Mouse (Mus musculus) brain, adult 2 months (tissue): ENCODE measurements at regions not wholly inside any gene's neighbourhood (a gene's known extent, or its start where the extent isn't known, plus 50 kb on each side); places are given as distances from the start of the nearest gene placed in this dataset.

Source experiments
- DNase-seq: peaks from one replicate; pipeline ENCODE4 v3.0.0; 2011; ENCODE audit warnings: low read depth, low spot score

DNA sequence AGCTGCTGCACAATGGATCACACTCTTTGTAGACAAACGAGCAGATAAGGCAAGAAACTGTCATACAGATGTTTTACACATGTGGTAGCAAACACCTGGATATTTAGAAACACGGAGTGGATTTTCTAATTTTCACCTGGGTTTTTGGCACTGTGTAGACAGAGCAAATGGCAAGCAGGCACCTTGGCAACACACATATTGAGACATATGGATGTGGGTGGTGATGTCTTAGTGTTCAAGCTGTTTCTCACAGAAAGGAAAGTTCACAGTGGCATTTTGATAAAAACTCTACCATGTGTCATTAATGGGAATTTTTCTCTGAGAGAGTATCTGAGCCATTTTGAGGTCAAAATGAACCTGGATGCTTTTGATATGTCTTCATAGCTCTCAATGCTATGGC is 417.9 kb upstream of the Megf9 start:
- peak; percentile 81 for DNase-seq

DNA sequence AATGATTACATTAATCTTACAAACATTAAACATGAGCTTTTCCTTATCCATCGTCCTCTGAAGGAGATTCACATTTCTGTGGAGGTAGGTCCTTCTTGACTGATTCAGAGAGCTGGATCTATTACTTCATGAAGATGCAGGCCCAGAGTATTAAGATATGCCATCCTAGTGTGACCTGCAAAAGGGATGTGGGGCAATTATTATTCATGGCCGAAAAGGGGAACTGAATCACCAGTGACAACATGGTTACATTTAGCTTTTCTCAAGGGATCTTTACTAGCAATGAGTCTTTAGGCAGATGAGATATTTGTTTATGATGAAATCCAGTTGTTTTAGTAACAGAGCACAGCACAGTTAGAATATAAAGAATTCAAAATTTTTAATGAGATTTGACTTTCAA is 405.4 kb upstream of the Megf9 start:
- no peak for DNase-seq

- no peak for DNase-seq
Observed at GRCm38 (mm10) chr4:70934140-70934539, 399.3 kb upstream of the Megf9 start.

GRCm38 (mm10) chr4:70921972-70922692 is 387.3 kb upstream of the Megf9 start:
- peak; percentile 9 for DNase-seq

DNA sequence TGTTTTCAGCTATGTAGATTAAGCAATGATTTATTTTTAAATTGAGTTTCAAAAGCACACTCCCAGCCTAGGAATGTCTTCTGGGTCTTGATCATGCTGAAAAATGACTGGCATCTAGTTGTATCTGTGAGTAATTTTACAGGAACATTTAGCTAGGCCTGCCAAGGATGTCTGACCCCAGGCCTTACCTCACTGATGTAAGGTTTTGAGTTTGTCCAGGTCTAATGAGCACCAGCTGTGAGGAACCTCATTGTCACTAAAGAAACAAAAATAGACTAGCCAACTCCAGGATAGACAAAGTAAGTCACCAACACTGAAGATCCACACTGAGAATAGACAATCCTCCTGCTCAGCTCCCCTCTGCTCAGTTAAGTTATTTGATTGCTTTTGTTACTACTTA is 379.8 kb upstream of the Megf9 start:
- DNase-seq: no peak

GRCm38 (mm10) chr4:70906771-70907749 is 372.3 kb upstream of the Megf9 start:
- peak; percentile 4 for DNase-seq
